Mouse (Mus musculus) E14TG2a.4 (cell line): Measurements from ENCODE around the gene Kif2c.

ENCODE experiments used
- H3K27me3 ChIP-seq: 2 replicates; pipeline ENCODE4 v1.6.1; 2014; ENCODE audit warnings: low read length, control low read depth; ENCODE audit not compliant: insufficient read depth
- H3K36me3 ChIP-seq: 2 replicates; pipeline ENCODE4 v1.6.1; 2014; ENCODE audit warnings: low read length, control low read depth; ENCODE audit not compliant: insufficient read depth
- H3K4me1 ChIP-seq: replicated peaks from 2 replicates; pipeline ENCODE4 v1.6.1; 2014; ENCODE audit warnings: low read depth, low read length, control low read depth
- H3K4me3 ChIP-seq: replicated peaks from 2 replicates; pipeline ENCODE4 v1.5.1; 2014; ENCODE audit warnings: mild to moderate bottlenecking, low read length
- H3K9me3 ChIP-seq: 2 replicates; pipeline ENCODE4 v1.6.1; 2014; ENCODE audit warnings: low read length, control low read depth
- CTCF ChIP-seq: conservative IDR thresholded peaks from 2 replicates; pipeline ENCODE4 v1.5.1; 2014; ENCODE audit warnings: low read length
- NANOG ChIP-seq: IDR thresholded peaks from 2 replicates; pipeline ENCODE4 v1.6.1; 2014; ENCODE audit warnings: borderline replicate concordance, low read length, mixed read lengths
- POU5F1 ChIP-seq: IDR thresholded peaks from 2 replicates; pipeline ENCODE4 v1.6.1; 2014; ENCODE audit warnings: low read length, borderline replicate concordance

Kif2c gene

DNA sequence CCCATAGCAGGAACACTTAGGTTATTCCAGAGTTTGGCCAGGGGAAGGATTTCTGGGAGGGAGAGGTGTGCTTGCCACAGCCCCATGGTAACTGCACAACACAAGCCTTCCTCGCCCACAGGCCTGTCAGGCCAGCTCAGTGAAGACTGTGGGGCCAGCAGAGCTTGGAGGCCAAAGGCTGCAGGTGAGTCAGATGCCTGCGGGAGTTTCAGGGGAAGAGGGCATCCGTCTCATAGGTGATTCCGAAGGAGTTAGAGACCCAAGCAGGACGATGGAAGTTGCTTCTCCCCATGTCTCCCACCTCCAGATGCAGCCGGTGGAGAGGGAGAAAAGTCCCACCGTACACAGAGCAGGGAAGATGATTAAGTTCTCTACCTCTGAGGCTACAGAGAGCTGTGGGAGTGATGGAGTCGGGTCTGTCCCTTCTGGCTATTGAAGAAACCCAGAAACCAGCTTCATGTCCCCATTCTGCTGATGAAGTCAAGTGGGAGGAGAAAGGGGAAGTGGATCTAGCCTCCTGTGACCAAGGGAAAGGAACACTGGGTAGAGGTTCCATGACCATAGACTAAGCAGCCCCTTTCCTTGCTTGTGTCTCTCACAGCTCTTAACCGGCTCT lies 55.7 kb downstream of the Kif2c start, which contains the start of gene Tctex1d4:
Tctex1d4 (plus strand) TSS at position 120 of the 616 bp plus-strand sequence.
- TF ChIP-seq POU5F1 = no peak
- no peak for TF ChIP-seq NANOG
- TF ChIP-seq CTCF = no peak
- Histone ChIP-seq H3K4me1 (peaks cover 100% of the 10 kb centered on the region), H3K36me3 (peaks cover 76% of the 10 kb centered on the region), H3K9me3 (no peaks in the 10 kb centered on the region), H3K27me3 (no peaks in the 10 kb centered on the region), H3K4me3 (peak within 1 kb of the TSS; percentile 82)

GRCm38 (mm10) chr4:117125910-117126674 lies 56.3 kb downstream of the Kif2c start:
- TF ChIP-seq POU5F1 (no peak), CTCF (no peak), NANOG (no peak)
- no peaks in the 10 kb centered on the region for H3K9me3 ChIP-seq

DNA sequence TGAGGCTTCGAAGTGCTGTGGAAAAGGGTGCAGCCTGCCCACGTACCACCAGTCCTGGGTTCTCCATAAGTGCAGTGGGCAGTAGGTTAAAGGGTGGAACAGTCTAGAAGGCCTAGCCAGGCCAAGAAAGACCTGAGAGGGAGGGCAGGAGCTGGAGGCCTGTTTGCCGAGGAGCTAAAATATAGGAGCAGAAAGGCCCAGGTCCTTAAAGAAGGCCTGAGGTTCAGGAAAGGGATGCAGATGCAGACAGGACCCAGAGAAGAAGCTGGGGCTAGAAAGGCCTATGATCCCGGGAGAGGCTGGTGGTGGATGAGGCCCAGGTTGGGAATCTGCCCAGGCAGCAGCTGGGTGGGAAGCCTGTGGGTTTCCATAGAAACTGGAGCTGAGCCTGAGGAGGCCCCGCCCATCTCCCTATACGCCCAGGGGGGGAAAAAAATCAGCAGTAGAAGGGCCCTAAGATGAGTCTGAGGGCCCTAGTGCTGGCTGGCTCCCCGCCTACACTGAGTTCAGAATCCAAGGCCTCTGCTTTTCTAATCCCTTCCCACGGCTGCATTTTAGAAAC lies 57.0 kb downstream of the Kif2c start, which contains the start of gene Btbd19:
Btbd19 (minus strand) TSS at position 378 of the 562 bp plus-strand sequence.
- Histone ChIP-seq H3K9me3 (no peaks in the 10 kb centered on the region), H3K27me3 (no peaks in the 10 kb centered on the region), H3K4me1 (peaks cover 93% of the 10 kb centered on the region), H3K4me3 (peak within 1 kb of the TSS; percentile 82), H3K36me3 (peaks cover 67% of the 10 kb centered on the region)
- no peak for TF ChIP-seq POU5F1
- no peak for TF ChIP-seq CTCF
- TF ChIP-seq NANOG = no peak

More at GRCm38 (mm10) chr4:117125910-117126674, 56.3 kb downstream of the Kif2c start:
- peaks cover 74% of the 10 kb centered on the region for H3K36me3 ChIP-seq
- H3K4me3 ChIP-seq = peak overlapping the region; percentile 82
- H3K4me1 ChIP-seq = peaks cover 100% of the 10 kb centered on the region
- no peaks in the 10 kb centered on the region for H3K27me3 ChIP-seq

DNA sequence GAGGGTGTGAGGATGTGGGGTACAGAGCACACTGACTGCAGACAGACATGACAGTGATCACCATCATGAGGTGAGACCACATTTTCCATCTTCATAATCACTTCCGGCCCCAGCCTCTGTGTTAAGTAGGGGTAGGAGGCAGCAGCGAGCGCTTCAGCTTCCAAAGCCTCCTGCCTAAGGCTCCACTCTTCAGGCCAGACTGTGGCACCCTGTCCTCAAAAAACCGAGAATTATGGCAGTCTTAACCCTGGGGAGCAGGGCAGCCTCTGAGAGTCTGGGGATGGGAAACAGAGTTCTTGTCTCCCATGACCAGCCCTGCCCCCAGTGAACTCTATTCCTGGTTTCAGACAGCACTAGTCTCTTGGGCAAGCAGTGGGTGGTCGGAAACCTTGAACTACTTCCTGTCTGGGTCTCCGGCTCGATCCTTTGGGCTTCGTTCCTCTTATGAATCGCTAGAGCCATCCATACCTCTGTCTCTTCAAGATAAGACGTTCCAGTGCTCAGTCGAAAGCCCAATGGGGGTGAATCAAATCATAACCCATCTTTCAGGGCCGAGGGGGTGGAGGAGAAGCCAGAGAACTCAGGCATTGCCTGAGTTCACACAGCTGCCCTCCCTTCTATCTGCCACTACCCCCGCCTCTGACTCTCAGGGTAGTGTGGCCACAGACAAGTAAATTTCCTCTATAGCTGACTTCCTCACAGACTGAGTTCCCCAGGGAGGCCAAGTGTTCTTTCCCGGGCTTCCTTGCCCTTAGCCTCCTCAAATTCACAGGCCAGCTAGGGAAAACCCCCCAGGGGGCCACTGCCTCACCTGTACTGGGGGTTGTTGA lies 57.7 kb downstream of the Kif2c start:
- TF ChIP-seq POU5F1 = no peak
- TF ChIP-seq CTCF = no peak
- no peak for TF ChIP-seq NANOG
- H3K27me3 ChIP-seq = no peaks in the 10 kb centered on the region
- H3K9me3 ChIP-seq = no peaks in the 10 kb centered on the region
- peaks cover 60% of the 10 kb centered on the region for H3K36me3 ChIP-seq
- peak overlapping the region; percentile 82 for H3K4me3 ChIP-seq
- peaks cover 89% of the 10 kb centered on the region for H3K4me1 ChIP-seq

GRCm38 (mm10) chr4:117124218-117124517 lies 58.3 kb downstream of the Kif2c start:
- Histone ChIP-seq H3K4me1 (peaks cover 88% of the 10 kb centered on the region), H3K36me3 (peaks cover 55% of the 10 kb centered on the region)
- TF ChIP-seq CTCF (no peak), POU5F1 (no peak), NANOG (no peak)

DNA sequence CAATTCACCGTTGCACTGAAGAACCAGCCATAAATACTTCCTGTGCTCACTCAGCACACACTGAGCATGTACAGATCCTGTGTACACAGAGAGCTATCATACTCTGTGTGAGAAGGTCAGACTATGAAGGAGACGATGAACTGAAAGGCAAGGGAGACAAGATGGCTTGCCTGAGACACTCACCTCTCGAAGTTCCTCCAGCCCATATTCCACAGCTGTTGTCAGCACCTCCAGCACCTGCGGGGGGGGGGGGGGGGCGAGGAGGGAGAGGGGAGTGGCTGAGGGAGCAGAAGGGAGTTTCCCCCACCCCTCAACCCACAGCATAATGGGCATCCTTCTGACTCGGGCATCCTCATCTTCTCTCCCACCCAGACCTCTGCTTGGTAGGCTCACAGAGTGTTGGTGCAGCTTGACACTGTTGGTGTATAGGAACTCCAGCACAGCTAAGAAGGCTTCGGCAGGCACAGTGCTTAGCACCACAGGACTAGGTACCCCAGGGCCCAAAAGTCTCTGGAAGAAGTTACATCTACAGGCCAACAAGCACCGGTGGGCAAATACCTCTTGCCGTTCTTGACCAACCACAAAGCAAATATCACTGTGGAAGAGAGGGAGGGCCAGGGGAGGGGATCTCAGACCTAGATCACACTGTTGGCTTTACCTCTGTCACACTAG lies 58.8 kb downstream of the Kif2c start:
- Histone ChIP-seq H3K27me3 (no peaks in the 10 kb centered on the region), H3K4me3 (peak overlapping the region; percentile 47), H3K36me3 (peaks cover 55% of the 10 kb centered on the region), H3K9me3 (no peaks in the 10 kb centered on the region), H3K4me1 (peaks cover 87% of the 10 kb centered on the region)
- TF ChIP-seq POU5F1 (no peak), NANOG (no peak), CTCF (no peak)

More at GRCm38 (mm10) chr4:117124218-117124517, 58.3 kb downstream of the Kif2c start:
- H3K27me3 ChIP-seq = no peaks in the 10 kb centered on the region
- no peaks in the 10 kb centered on the region for H3K9me3 ChIP-seq
- H3K4me3 ChIP-seq = peak overlapping the region; percentile 82

DNA sequence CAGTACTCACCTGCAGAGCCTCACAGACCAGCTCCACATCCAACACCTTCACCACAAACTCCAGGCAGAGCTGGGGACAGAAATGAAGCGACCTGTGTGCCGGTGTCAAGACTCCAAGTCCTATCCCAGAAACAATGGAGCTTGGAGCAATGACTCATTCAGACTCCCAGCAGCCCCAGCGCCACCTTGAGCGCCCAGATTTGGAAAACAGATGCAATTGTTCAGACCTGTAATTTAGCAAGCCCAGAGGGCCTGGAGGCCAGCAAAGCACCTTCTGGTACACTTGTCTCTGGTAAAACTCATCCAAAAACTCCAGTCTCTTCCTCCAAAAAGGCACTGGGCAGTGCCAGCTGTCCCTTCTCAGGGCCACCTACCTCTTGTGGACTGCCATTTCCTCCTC lies 60.2 kb downstream of the Kif2c start:
- Histone ChIP-seq H3K9me3 (no peaks in the 10 kb centered on the region), H3K4me1 (peaks cover 82% of the 10 kb centered on the region), H3K27me3 (no peaks in the 10 kb centered on the region), H3K36me3 (peaks cover 55% of the 10 kb centered on the region), H3K4me3 (peak overlapping the region; percentile 94; the same call in 1 of the 2 replicates)
- TF ChIP-seq NANOG (no peak), POU5F1 (no peak), CTCF (no peak)
